In the genomic region with DNA sequence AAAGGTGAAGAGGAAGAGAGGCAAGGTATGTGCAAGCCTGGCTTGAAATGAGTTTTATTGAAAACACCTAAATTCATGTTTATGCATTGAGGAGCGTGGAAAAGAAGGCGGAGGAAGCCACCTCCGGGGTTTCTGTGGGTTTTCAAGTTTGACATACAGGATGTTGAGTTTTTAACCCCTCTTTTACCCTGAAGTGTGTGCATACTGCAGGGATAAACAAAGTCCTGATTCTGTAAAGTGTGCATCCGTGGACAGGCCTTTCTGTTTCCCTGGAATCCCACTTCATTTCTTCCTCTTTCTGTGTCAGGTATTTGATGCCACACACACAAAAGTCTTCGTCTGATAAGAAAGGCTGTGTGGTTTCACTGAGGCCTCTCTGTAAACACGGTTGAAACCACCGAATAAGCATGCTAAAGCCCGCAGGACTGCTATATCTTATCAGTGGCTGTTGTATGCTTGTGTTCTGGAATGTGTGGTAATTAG, we compare ENCODE assay signal across 8 mouse cellular contexts.
DNase-seq lines count a peak whose midpoint lies in the region; ATAC-seq lines count a peak whose summit lies in the region.

No protein-coding gene starts in this region.

- H3K4me2 ChIP-seq in forebrain, embryonic 11.5 days (ENCODE audit: low read depth, low read length, severe bottlenecking), result no peak overlapping the region

- H3K36me3 ChIP-seq in forebrain, embryonic 10.5 days (replicated peaks), result no peaks in the 10 kb centered on the region
- no peaks in the 10 kb centered on the region for H3K36me3 ChIP-seq in forebrain, embryonic 11.5 days (ENCODE audit: control insufficient read depth, insufficient read depth, low read length)

- peak overlapping the region; percentile 51; the same call in 1 of the 2 replicates for H3K27ac ChIP-seq in forebrain, embryonic 10.5 days
- H3K27ac ChIP-seq in forebrain, embryonic 11.5 days (ENCODE audit: low read depth, low read length), result no peak overlapping the region

- H3K4me3 ChIP-seq in forebrain, embryonic 10.5 days, result no peak overlapping the region
- H3K4me3 ChIP-seq in forebrain, embryonic 11.5 days (ENCODE audit: low read depth, low read length), result no peak overlapping the region

- H3K27me3 ChIP-seq in forebrain, embryonic 10.5 days (ENCODE audit: poor library complexity, severe bottlenecking), result peaks cover 45% of the 10 kb centered on the region
- H3K27me3 ChIP-seq in forebrain, embryonic 11.5 days (ENCODE audit: control insufficient read depth, insufficient read depth, low read length), result peaks cover 5% of the 10 kb centered on the region

- H3K4me1 ChIP-seq in forebrain, embryonic 10.5 days, result peaks cover 63% of the 10 kb centered on the region
- peaks cover 8% of the 10 kb centered on the region; the same call in 1 of the 2 replicates for H3K4me1 ChIP-seq in forebrain, embryonic 11.5 days (replicated peaks; ENCODE audit: control insufficient read depth, insufficient read depth, low read length)

- no peaks in the 10 kb centered on the region for H3K9me3 ChIP-seq in forebrain, embryonic 10.5 days
- no peaks in the 10 kb centered on the region for H3K9me3 ChIP-seq in forebrain, embryonic 11.5 days (ENCODE audit: control insufficient read depth, low read length)

- H3K9ac ChIP-seq in forebrain, embryonic 11.5 days (ENCODE audit: low read length), result no peak overlapping the region

- DNase-seq in forebrain, embryonic 10.5 days (ENCODE audit: extremely low spot score, low spot score), result no peak
- DNase-seq in forebrain, embryonic 11.5 days (ENCODE audit: low spot score), result no peak
- DNase-seq in spleen, adult 12 weeks (ENCODE audit: low spot score), result peak; percentile 53
- DNase-seq in spleen, postnatal 14 days (ENCODE audit: low spot score in 2 of 2), result no peak
- DNase-seq in lung, postnatal 25 days (ENCODE audit: low spot score), result peak; percentile 62
- DNase-seq in cerebellum, postnatal 10 days, result no peak
- DNase-seq in right cerebral cortex, postnatal 25 days, result no peak
- DNase-seq in layer of hippocampus, postnatal 36 days, result no peak

- no peak for ATAC-seq in forebrain, embryonic 11.5 days (replicated peaks; ENCODE audit: low FRiP score)

- WGBS in forebrain, embryonic 10.5 days, result 26% methylated on average over 8 of the region's 8 CpGs
- 17% methylated on average over 8 of the region's 8 CpGs for WGBS in forebrain, embryonic 11.5 days

Comparison
In these comparisons a context has a peak if more than half of its experiments do, and no peak if none do; other contexts are left out.
1. DNase-seq: peak in spleen, adult 12 weeks (single experiment) and lung, postnatal 25 days (single experiment); none in forebrain, embryonic 10.5 days (single experiment), forebrain, embryonic 11.5 days (single experiment), spleen, postnatal 14 days (0 of 2), cerebellum, postnatal 10 days (0 of 2), right cerebral cortex, postnatal 25 days (single experiment) and layer of hippocampus, postnatal 36 days (0 of 2).